Mouse (Mus musculus) cerebellum, adult 2 months (tissue): ENCODE measurements around the gene 4430402I18Rik.

Experiments
- CTCF ChIP-seq: fragments of 200-500 bp; IDR thresholded peaks from 2 replicates; pipeline ENCODE4 v1.5.1; 2011; ENCODE audit warnings: low read depth, mild to moderate bottlenecking, control low read depth, low read length, moderate library complexity, borderline replicate concordance; ENCODE audit not compliant: insufficient read depth
- POLR2A ChIP-seq: fragments of 200-500 bp; IDR thresholded peaks from 2 replicates; pipeline ENCODE4 v1.6.1; 2011; ENCODE audit warnings: low read length, control low read depth, borderline replicate concordance; ENCODE audit not compliant: insufficient read depth

GRCm38 (mm10) chr19:29009046-29009445, 41.4 kb upstream of the 4430402I18Rik start:
- TF ChIP-seq POLR2A: no peak
- no peak for TF ChIP-seq CTCF
